Mouse (Mus musculus) brain, embryonic 14.5 days (tissue): ENCODE measurements around the gene Cytl1.

Experiments used
- CTCF ChIP-seq: fragments of 200-500 bp; IDR thresholded peaks from 2 replicates; pipeline ENCODE4 v1.5.1; 2012; ENCODE audit warnings: inconsistent platforms, mild to moderate bottlenecking, moderate library complexity, borderline replicate concordance; ENCODE audit not compliant: insufficient read depth, insufficient read length; ENCODE audit errors: extremely low read depth
- POLR2A ChIP-seq: fragments of 200-500 bp; IDR thresholded peaks from 2 replicates; pipeline ENCODE4 v1.6.1; 2012; ENCODE audit warnings: mild to moderate bottlenecking, inconsistent platforms, borderline replicate concordance; ENCODE audit not compliant: poor library complexity, insufficient read depth, insufficient read length, severe bottlenecking; ENCODE audit errors: extremely low read depth

- TF ChIP-seq CTCF (no peak), POLR2A (no peak)
Measured at GRCm38 (mm10) chr5:37697286-37697685, 38.0 kb upstream of the Cytl1 start.
